Mouse (Mus musculus) myocyte (in vitro differentiated cells): ENCODE measurements around the gene Entpd3. TPM values are rescaled to one million over a fixed set of nuclear protein-coding genes. Genes with fewer than 3 reads are reported as not detected.

Experiments
- H3K27me3 ChIP-seq: one replicate; pipeline ENCODE4 v1.6.1; 2011; ENCODE audit not compliant: control insufficient read depth, insufficient read depth, insufficient read length
- H3K36me3 ChIP-seq: one replicate; pipeline ENCODE4 v1.6.1; 2011; ENCODE audit not compliant: control insufficient read depth, insufficient read depth
- H3K4me2 ChIP-seq: one replicate; pipeline ENCODE4 v1.6.1; 2011; ENCODE audit warnings: low read depth, control low read depth
- H3K4me3 ChIP-seq: one replicate; pipeline ENCODE4 v1.5.1; 2011; ENCODE audit warnings: mild to moderate bottlenecking, control low read depth, moderate library complexity
- H3K79me2 ChIP-seq: one replicate; pipeline ENCODE4 v1.6.1; 2011; ENCODE audit not compliant: control insufficient read depth, insufficient read depth
- H3ac ChIP-seq: one replicate; pipeline ENCODE4 v1.6.1; 2011; ENCODE audit not compliant: control insufficient read depth, insufficient read length
- CEBPB ChIP-seq: IDR thresholded peaks from 2 replicates; pipeline ENCODE4 v1.6.1; 2011; ENCODE audit warnings: mild to moderate bottlenecking, moderate library complexity; ENCODE audit not compliant: poor library complexity, insufficient read depth, severe bottlenecking
- E2F4 ChIP-seq: IDR thresholded peaks from one replicate; pipeline ENCODE4 v1.6.1; 2011; ENCODE audit warnings: mild to moderate bottlenecking, control low read depth, moderate library complexity; ENCODE audit not compliant: insufficient read depth
- MAX ChIP-seq: IDR thresholded peaks from one replicate; pipeline ENCODE4 v1.6.1; 2011; ENCODE audit warnings: low read depth, mild to moderate bottlenecking, control low read depth
- MYOD1 ChIP-seq, 3 experiments: IDR thresholded peaks; one replicate each; pipeline ENCODE4 v1.6.1; 2011; ENCODE audit warnings: control low read depth in 2 of 3, low read depth in 2 of 3, mild to moderate bottlenecking in 2 of 3, moderate library complexity in 1 of 3; ENCODE audit not compliant: insufficient read length in 2 of 3, control insufficient read depth in 1 of 3
- MYOG ChIP-seq, 3 experiments: IDR thresholded peaks; one replicate each; pipeline ENCODE4 v1.6.1; 2011; ENCODE audit warnings: control low read depth in 2 of 3, low read depth in 2 of 3, mild to moderate bottlenecking in 2 of 3; ENCODE audit not compliant: insufficient read length in 2 of 3, control insufficient read depth in 1 of 3, insufficient read depth in 1 of 3
- POLR2A ChIP-seq: IDR thresholded peaks from one replicate; pipeline ENCODE4 v1.6.1; 2011; ENCODE audit warnings: low read depth, mild to moderate bottlenecking, control low read depth, moderate library complexity; ENCODE audit not compliant: insufficient read length
- POLR2AphosphoS2 ChIP-seq: IDR thresholded peaks from one replicate; pipeline ENCODE4 v1.6.1; 2011; ENCODE audit warnings: low read depth, control low read depth; ENCODE audit not compliant: insufficient read length
- REST ChIP-seq: IDR thresholded peaks from one replicate; pipeline ENCODE4 v1.6.1; 2011; ENCODE audit warnings: mild to moderate bottlenecking, control low read depth, moderate library complexity; ENCODE audit not compliant: insufficient read depth, insufficient read length
- SRF ChIP-seq: IDR thresholded peaks from one replicate; pipeline ENCODE4 v1.6.1; 2011; ENCODE audit warnings: low read depth; ENCODE audit not compliant: control insufficient read depth, insufficient read length
- TCF12 ChIP-seq: IDR thresholded peaks from one replicate; pipeline ENCODE4 v1.6.1; 2011; ENCODE audit warnings: mild to moderate bottlenecking, control low read depth; ENCODE audit not compliant: poor library complexity, insufficient read depth, severe bottlenecking
- TCF3 ChIP-seq: IDR thresholded peaks from one replicate; pipeline ENCODE4 v1.6.1; 2011; ENCODE audit warnings: low read depth, control low read depth; ENCODE audit not compliant: insufficient read length
- USF1 ChIP-seq: IDR thresholded peaks from one replicate; pipeline ENCODE4 v1.6.1; 2011; ENCODE audit warnings: low read depth, mild to moderate bottlenecking, control low read depth, moderate library complexity
- polyA plus RNA-seq: library from polyadenylated mRNA; unstranded; fragments of >200 nt; fragmentation: generic; extraction: Trizol; gene quantifications from one replicate; pipeline ENCODE4 v1.2.1, GENCODE M21; 2012; ENCODE audit warnings: missing spikeins

The Entpd3 gene
- polyA plus RNA-seq, 1 experiment: 1.1 TPM

- Histone ChIP-seq H3K4me3 (peak overlapping the region; percentile 86), H3K27me3 (no peaks in the 10 kb centered on the region), H3K36me3 (peaks cover 30% of the 10 kb centered on the region), H3ac (no peak overlapping the region), H3K4me2 (no peak overlapping the region), H3K79me2 (peaks cover 23% of the 10 kb centered on the region)
- no peak for TF ChIP-seq TCF3
- no peak for TF ChIP-seq CEBPB
- TF ChIP-seq POLR2AphosphoS2: no peak
- TF ChIP-seq SRF: no peak
- no peak for TF ChIP-seq POLR2A
- no peak for TF ChIP-seq E2F4
- TF ChIP-seq REST: no peak
- no peak for TF ChIP-seq MAX
- TF ChIP-seq USF1: no peak
These were observed 30.7 kb downstream of the Entpd3 start for GRCm38 (mm10) chr9:120570334-120570725.

GRCm38 (mm10) chr9:120570741-120571592 lies 31.3 kb downstream of the Entpd3 start, which contains the start of gene Rpl14:
Rpl14 (plus strand) TSS chr9:120571444.
- peak within 1 kb of the TSS; percentile 98 for H3K4me2 ChIP-seq
- peaks cover 23% of the 10 kb centered on the region for H3K79me2 ChIP-seq
- H3K36me3 ChIP-seq: peaks cover 35% of the 10 kb centered on the region
- TF ChIP-seq USF1 (peak; percentile 12), TCF3 (no peak), MYOD1 (IDR thresholded peaks at IDR 0.05; ENCODE audit: control insufficient read depth in 1 of 3, insufficient read length in 2 of 3, low read depth in 2 of 3) (no peak), TCF12 (no peak), E2F4 (no peak), MYOG (IDR thresholded peaks at IDR 0.05; ENCODE audit: control insufficient read depth in 1 of 3, insufficient read depth in 1 of 3, insufficient read length in 2 of 3, low read depth in 2 of 3) (peak in 1 of 3 experiments; percentile 38), POLR2AphosphoS2 (peak; percentile 99), SRF (no peak), CEBPB (no peak), MAX (peak; percentile 85), POLR2A (peak; percentile 99), REST (no peak)
- H3K4me3 ChIP-seq: peak within 1 kb of the TSS; percentile 86
- no peaks in the 10 kb centered on the region for H3K27me3 ChIP-seq
- H3ac ChIP-seq: peak within 1 kb of the TSS; percentile 71

- peak overlapping the region; percentile 86 for H3K4me3 ChIP-seq
- H3ac ChIP-seq: peak overlapping the region; percentile 71
- peak overlapping the region; percentile 98 for H3K4me2 ChIP-seq
- H3K36me3 ChIP-seq: peaks cover 35% of the 10 kb centered on the region
- H3K27me3 ChIP-seq: no peaks in the 10 kb centered on the region
- H3K79me2 ChIP-seq: peaks cover 23% of the 10 kb centered on the region
- TF ChIP-seq MAX (no peak), MYOG (IDR thresholded peaks at IDR 0.05; ENCODE audit: control insufficient read depth in 1 of 3, insufficient read depth in 1 of 3, insufficient read length in 2 of 3, low read depth in 2 of 3) (no peak), SRF (no peak), TCF12 (no peak), POLR2A (no peak), USF1 (no peak), MYOD1 (IDR thresholded peaks at IDR 0.05; ENCODE audit: control insufficient read depth in 1 of 3, insufficient read length in 2 of 3, low read depth in 2 of 3) (peak in 1 of 3 experiments; percentile 37)
These were observed 32.2 kb downstream of the Entpd3 start for GRCm38 (mm10) chr9:120571593-120572385.

- Histone ChIP-seq H3K27me3 (no peaks in the 10 kb centered on the region), H3K4me3 (no peak overlapping the region), H3K36me3 (peaks cover 35% of the 10 kb centered on the region), H3ac (no peak overlapping the region), H3K4me2 (no peak overlapping the region), H3K79me2 (peaks cover 23% of the 10 kb centered on the region)
- TF ChIP-seq E2F4 (no peak), POLR2AphosphoS2 (peak; percentile 48)
These were observed 36.4 kb downstream of the Entpd3 start for GRCm38 (mm10) chr9:120575748-120576661.
